ENCODE assay signal across 8 mouse cellular contexts in genomic region chr3:41080724-41081123, GRCm38 (mm10). TPM values are rescaled to one million over a fixed set of nuclear protein-coding genes. Genes with fewer than 3 reads are reported as not detected.
A peak's percentile ranks its signal among the peaks of the same experiment; 100 is the strongest.
DNase-seq lines count a peak whose midpoint lies in the region; ATAC-seq and TF ChIP-seq lines count a peak whose summit lies in the region.

No protein-coding gene starts in this region.

- DNase-seq in heart, postnatal 0 days (ENCODE audit: low spot score): peak; percentile 20
- no peak for DNase-seq in heart, postnatal 36 days
- DNase-seq in adipocyte (ENCODE audit: low spot score): peak; percentile 33
- no peak for DNase-seq in hindbrain, embryonic 14.5 days (ENCODE audit: low spot score)
- no peak for DNase-seq in adrenal gland, adult 8-10 months
- DNase-seq in cerebellum, adult 11 months: no peak
- no peak for DNase-seq in cerebellum, adult 9-11 months

- intact Hi-C loops in heart, postnatal 36 days (cut with DNase I): loop anchor here (5.0 to 10.0 kb wide), 4 partner anchors 188 to 662 kb away; partner anchors contain the start of genes D3Ertd751e and Sclt1

- no peaks in the 10 kb centered on the region for H3K36me3 ChIP-seq in heart, postnatal 0 days (replicated peaks; ENCODE audit: control insufficient read depth, insufficient read depth, low read length)
- no peaks in the 10 kb centered on the region for H3K36me3 ChIP-seq in hindbrain, embryonic 14.5 days (replicated peaks; ENCODE audit: control insufficient read depth, insufficient read depth)
- H3K36me3 ChIP-seq in midbrain, embryonic 13.5 days: no peaks in the 10 kb centered on the region

- peak overlapping the region; percentile 78 for H3K4me2 ChIP-seq in heart, postnatal 0 days (ENCODE audit: low read depth, low read length)
- H3K4me2 ChIP-seq in hindbrain, embryonic 14.5 days (replicated peaks): peak overlapping the region; percentile 82
- peak overlapping the region; percentile 88 for H3K4me2 ChIP-seq in midbrain, embryonic 13.5 days (replicated peaks)

- TF ChIP-seq CTCF in heart, postnatal 0 days (IDR thresholded peaks at IDR 0.05; ENCODE audit: low read depth): no peak

- peaks cover 26% of the 10 kb centered on the region for H3K4me1 ChIP-seq in heart, postnatal 0 days (ENCODE audit: control insufficient read depth, insufficient read depth)
- peaks cover 25% of the 10 kb centered on the region for H3K4me1 ChIP-seq in hindbrain, embryonic 14.5 days (replicated peaks; ENCODE audit: control insufficient read depth, insufficient read depth, low read length)
- H3K4me1 ChIP-seq in midbrain, embryonic 13.5 days (replicated peaks): peaks cover 30% of the 10 kb centered on the region

- no peak overlapping the region for H3K27ac ChIP-seq in heart, postnatal 0 days (ENCODE audit: low read depth)
- H3K27ac ChIP-seq in hindbrain, embryonic 14.5 days: no peak overlapping the region
- H3K27ac ChIP-seq in midbrain, embryonic 13.5 days: no peak overlapping the region

- H3K9me3 ChIP-seq in heart, postnatal 0 days (replicated peaks; ENCODE audit: control insufficient read depth, low read length): no peaks in the 10 kb centered on the region
- H3K9me3 ChIP-seq in hindbrain, embryonic 14.5 days (ENCODE audit: control insufficient read depth, low read length): no peaks in the 10 kb centered on the region
- no peaks in the 10 kb centered on the region for H3K9me3 ChIP-seq in midbrain, embryonic 13.5 days

- H3K4me3 ChIP-seq in heart, postnatal 0 days (ENCODE audit: low read depth, low read length): peak overlapping the region; percentile 95
- H3K4me3 ChIP-seq in hindbrain, embryonic 14.5 days (replicated peaks; ENCODE audit: low read length): peak overlapping the region; percentile 86; the same call in 1 of the 2 replicates
- H3K4me3 ChIP-seq in midbrain, embryonic 13.5 days (replicated peaks): peak overlapping the region; percentile 92

- H3K9ac ChIP-seq in heart, postnatal 0 days (replicated peaks; ENCODE audit: low read depth, low read length): peak overlapping the region; percentile 42; the same call in 1 of the 2 replicates
- H3K9ac ChIP-seq in hindbrain, embryonic 14.5 days: 0 out of 2 replicates have a peak overlapping the region, but pooled peaks have one; percentile 32
- peak overlapping the region; percentile 42; the same call in 1 of the 2 replicates for H3K9ac ChIP-seq in midbrain, embryonic 13.5 days (replicated peaks)

- no peak for ATAC-seq in heart, postnatal 0 days (ENCODE audit: insufficient read depth, low read depth)
- ATAC-seq in hindbrain, embryonic 14.5 days (ENCODE audit: low FRiP score): no peak
- no peak for ATAC-seq in midbrain, embryonic 13.5 days

- no peak for TF ChIP-seq EP300 in heart, postnatal 0 days (IDR thresholded peaks at IDR 0.05; ENCODE audit: low read depth)

- WGBS in heart, postnatal 0 days: 19% methylated on average over 3 of the region's 3 CpGs
- 45% methylated on average over 3 of the region's 3 CpGs for WGBS in hindbrain, embryonic 14.5 days
- WGBS in midbrain, embryonic 13.5 days: 39% methylated on average over 3 of the region's 3 CpGs

- H3K27me3 ChIP-seq in heart, postnatal 0 days (ENCODE audit: control insufficient read depth, insufficient read depth, low read length): no peaks in the 10 kb centered on the region
- H3K27me3 ChIP-seq in hindbrain, embryonic 14.5 days (ENCODE audit: control insufficient read depth, insufficient read depth, low read length): no peaks in the 10 kb centered on the region
- no peaks in the 10 kb centered on the region for H3K27me3 ChIP-seq in midbrain, embryonic 13.5 days

RNA-seq across cellular contexts. Expression of gene Pgrmc2, which starts 2.1 kb away (rescaled TPM):
- 18.4 and 34.1 TPM in 2 replicates for total RNA-seq in heart, postnatal 0 days (2014; rRNA removed; ENCODE audit: low replicate concordance)
- polyA plus RNA-seq in heart, postnatal 0 days (2015; fragmentation: Nextera tagmentation; extraction: Ambion mirVana): 29.5 and 32.1 TPM in 2 replicates
- total RNA-seq in heart, postnatal 36 days (2021): 10 to 100 TPM; 31.8 to 36.0 TPM
- 23.2 and 26.1 TPM in 2 replicates for polyA plus RNA-seq in hindbrain, embryonic 14.5 days (2014; fragmentation: Nextera tagmentation; extraction: Ambion mirVana)
- polyA plus RNA-seq in midbrain, embryonic 13.5 days (2015; fragmentation: Nextera tagmentation; extraction: Ambion mirVana): 24.8 and 27.6 TPM in 2 replicates
- 10 to 100 TPM; 50.4 to 57.7 (median 54.3) TPM for total RNA-seq in adrenal gland, adult 8-10 months (2022)

Comparison
In these comparisons a context has a peak if more than half of its experiments do, and no peak if none do; other contexts are left out.
1. DNase-seq: peak in heart, postnatal 0 days (single experiment) and adipocyte (single experiment); none in heart, postnatal 36 days (0 of 2), hindbrain, embryonic 14.5 days (single experiment), adrenal gland, adult 8-10 months (single experiment), cerebellum, adult 11 months (single experiment) and cerebellum, adult 9-11 months (single experiment).
2. Peak in every context shown above with its lines, with median percentiles within 50 percentile points of each other: H3K4me2 ChIP-seq, H3K4me3 ChIP-seq and H3K9ac ChIP-seq.